In genomic region chr19:6979001-6979479, GRCm38 (mm10) we compare ENCODE assay signal across 8 mouse cellular contexts. TPM values are rescaled to one million over a fixed set of nuclear protein-coding genes. Genes with fewer than 3 reads are reported as not detected.
DNase-seq lines count a peak whose midpoint lies in the region; ATAC-seq lines count a peak whose summit lies in the region.

No protein-coding gene starts in this region.

- peak overlapping the region; percentile 73 for H3K9ac ChIP-seq in forebrain, embryonic 13.5 days
- H3K9ac ChIP-seq in kidney, embryonic 16.5 days (replicated peaks; ENCODE audit: low read length), result peak overlapping the region; percentile 74

- no peak for ATAC-seq in forebrain, embryonic 13.5 days
- ATAC-seq in kidney, embryonic 16.5 days (ENCODE audit: low FRiP score, low TSS enrichment), result no peak

- peak; percentile 46 to 50 for DNase-seq in adrenal gland, adult 18-20 months (ENCODE audit: low spot score in 2 of 2)
- DNase-seq in adrenal gland, postnatal 4 days (ENCODE audit: low spot score in 2 of 2), result no peak
- DNase-seq in right cerebral cortex, adult 18-20 months, result peak; percentile 59
- DNase-seq in right cerebral cortex, postnatal 4 days, result no peak
- peak; percentile 30 for DNase-seq in midbrain, embryonic 10.5 days (ENCODE audit: low spot score)
- DNase-seq in thymus, postnatal 4 days, result peak; percentile 69

- no peaks in the 10 kb centered on the region for H3K9me3 ChIP-seq in forebrain, embryonic 13.5 days (replicated peaks)
- H3K9me3 ChIP-seq in kidney, embryonic 16.5 days (ENCODE audit: low read length), result no peaks in the 10 kb centered on the region
- H3K9me3 ChIP-seq in midbrain, embryonic 10.5 days (replicated peaks), result no peaks in the 10 kb centered on the region

- H3K27ac ChIP-seq in forebrain, embryonic 13.5 days, result peak overlapping the region; percentile 86
- H3K27ac ChIP-seq in kidney, embryonic 16.5 days (ENCODE audit: low read length), result peak overlapping the region; percentile 85
- peak overlapping the region; percentile 97 for H3K27ac ChIP-seq in midbrain, embryonic 10.5 days (replicated peaks)

- H3K36me3 ChIP-seq in forebrain, embryonic 13.5 days (ENCODE audit: poor library complexity, severe bottlenecking), result peaks cover 32% of the 10 kb centered on the region
- peaks cover 22% of the 10 kb centered on the region for H3K36me3 ChIP-seq in kidney, embryonic 16.5 days (ENCODE audit: insufficient read depth, low read length)
- H3K36me3 ChIP-seq in midbrain, embryonic 10.5 days, result peaks cover 49% of the 10 kb centered on the region

- peak overlapping the region; percentile 91 for H3K4me2 ChIP-seq in forebrain, embryonic 13.5 days
- peak overlapping the region; percentile 84 for H3K4me2 ChIP-seq in kidney, embryonic 16.5 days (replicated peaks; ENCODE audit: low read depth, low read length)

- peak overlapping the region; percentile 52 for H3K4me3 ChIP-seq in forebrain, embryonic 13.5 days
- H3K4me3 ChIP-seq in kidney, embryonic 16.5 days (ENCODE audit: low read length), result peak overlapping the region; percentile 72
- H3K4me3 ChIP-seq in midbrain, embryonic 10.5 days, result peak overlapping the region; percentile 66

- peaks cover 44% of the 10 kb centered on the region for H3K4me1 ChIP-seq in forebrain, embryonic 13.5 days
- H3K4me1 ChIP-seq in kidney, embryonic 16.5 days (ENCODE audit: insufficient read depth, low read length), result peaks cover 41% of the 10 kb centered on the region
- peaks cover 59% of the 10 kb centered on the region for H3K4me1 ChIP-seq in midbrain, embryonic 10.5 days

- H3K27me3 ChIP-seq in forebrain, embryonic 13.5 days, result no peaks in the 10 kb centered on the region
- H3K27me3 ChIP-seq in kidney, embryonic 16.5 days (ENCODE audit: insufficient read depth, low read length), result no peaks in the 10 kb centered on the region
- no peaks in the 10 kb centered on the region for H3K27me3 ChIP-seq in midbrain, embryonic 10.5 days (ENCODE audit: low read depth, poor library complexity, severe bottlenecking)

- WGBS in forebrain, embryonic 13.5 days, result 10% methylated on average over 11 of the region's 11 CpGs
- WGBS in kidney, embryonic 16.5 days, result 6% methylated on average over 10 of the region's 11 CpGs
- WGBS in midbrain, embryonic 10.5 days, result 15% methylated on average over 11 of the region's 11 CpGs

RNA-seq across cellular contexts. Expression of gene Fkbp2, which starts 1.3 kb away (rescaled TPM):
- total RNA-seq in adrenal gland, adult 18-20 months (2021), result 100 to 1,000 TPM in 1 of 2 experiments, 10 to 100 TPM in 1; 86.9 to 104 TPM
- total RNA-seq in adrenal gland, postnatal 4 days (2021), result 10 to 100 TPM; 61.6 to 66.4 TPM
- 86.9 and 97.9 TPM in 2 replicates for polyA plus RNA-seq in forebrain, embryonic 13.5 days (2015; fragmentation: Nextera tagmentation; extraction: Ambion mirVana)
- 139 and 150 TPM in 2 replicates for polyA plus RNA-seq in kidney, embryonic 16.5 days (2015; fragmentation: Nextera tagmentation; extraction: Ambion mirVana)
- 115 and 127 TPM in 2 replicates for polyA plus RNA-seq in midbrain, embryonic 10.5 days (2016; fragmentation: Nextera tagmentation; extraction: Ambion mirVana)

RNA-seq across cellular contexts. Expression of gene Plcb3, which starts 2.8 kb away (rescaled TPM):
- total RNA-seq in adrenal gland, adult 18-20 months (2021), result 10 to 100 TPM; 34.1 to 43.9 TPM
- total RNA-seq in adrenal gland, postnatal 4 days (2021), result 10 to 100 TPM; 63.7 to 66.2 TPM
- 11.0 TPM in 2 replicates for polyA plus RNA-seq in forebrain, embryonic 13.5 days (2015; fragmentation: Nextera tagmentation; extraction: Ambion mirVana)
- 44.1 and 48.8 TPM in 2 replicates for polyA plus RNA-seq in kidney, embryonic 16.5 days (2015; fragmentation: Nextera tagmentation; extraction: Ambion mirVana)
- 22.4 and 23.7 TPM in 2 replicates for polyA plus RNA-seq in midbrain, embryonic 10.5 days (2016; fragmentation: Nextera tagmentation; extraction: Ambion mirVana)

RNA-seq across cellular contexts. Expression of gene Ppp1r14b, which starts 4.3 kb away (rescaled TPM):
- 100 to 1,000 TPM; 160 to 199 TPM for total RNA-seq in adrenal gland, adult 18-20 months (2021)
- total RNA-seq in adrenal gland, postnatal 4 days (2021), result 100 to 1,000 TPM; 292 to 312 TPM
- polyA plus RNA-seq in forebrain, embryonic 13.5 days (2015; fragmentation: Nextera tagmentation; extraction: Ambion mirVana), result 106 and 139 TPM in 2 replicates
- polyA plus RNA-seq in kidney, embryonic 16.5 days (2015; fragmentation: Nextera tagmentation; extraction: Ambion mirVana), result 51.5 and 53.8 TPM in 2 replicates
- polyA plus RNA-seq in midbrain, embryonic 10.5 days (2016; fragmentation: Nextera tagmentation; extraction: Ambion mirVana), result 90.8 and 116 TPM in 2 replicates

RNA-seq across cellular contexts. Expression of gene Vegfb, which starts 8.4 kb away (rescaled TPM):
- 100 to 1,000 TPM in 1 of 2 experiments, 10 to 100 TPM in 1; 84.3 to 164 TPM for total RNA-seq in adrenal gland, adult 18-20 months (2021)
- 10 to 100 TPM; 88.6 to 89.2 TPM for total RNA-seq in adrenal gland, postnatal 4 days (2021)
- 33.4 and 34.6 TPM in 2 replicates for polyA plus RNA-seq in forebrain, embryonic 13.5 days (2015; fragmentation: Nextera tagmentation; extraction: Ambion mirVana)
- polyA plus RNA-seq in kidney, embryonic 16.5 days (2015; fragmentation: Nextera tagmentation; extraction: Ambion mirVana), result 25.1 and 37.3 TPM in 2 replicates
- polyA plus RNA-seq in midbrain, embryonic 10.5 days (2016; fragmentation: Nextera tagmentation; extraction: Ambion mirVana), result 35.2 and 40.8 TPM in 2 replicates

RNA-seq across cellular contexts. Expression of gene Dnajc4, which starts 13.3 kb away (rescaled TPM):
- total RNA-seq in adrenal gland, adult 18-20 months (2021), result 10 to 100 TPM; 43.4 to 50.0 TPM
- 10 to 100 TPM; 35.3 to 37.6 TPM for total RNA-seq in adrenal gland, postnatal 4 days (2021)
- 19.1 and 19.8 TPM in 2 replicates for polyA plus RNA-seq in forebrain, embryonic 13.5 days (2015; fragmentation: Nextera tagmentation; extraction: Ambion mirVana)
- polyA plus RNA-seq in kidney, embryonic 16.5 days (2015; fragmentation: Nextera tagmentation; extraction: Ambion mirVana), result 26.8 and 27.3 TPM in 2 replicates
- 20.8 and 23.1 TPM in 2 replicates for polyA plus RNA-seq in midbrain, embryonic 10.5 days (2016; fragmentation: Nextera tagmentation; extraction: Ambion mirVana)

Comparison
In these comparisons a context has a peak if more than half of its experiments do, and no peak if none do; other contexts are left out.
1. DNase-seq: peak in adrenal gland, adult 18-20 months (2 of 2), right cerebral cortex, adult 18-20 months (single experiment), midbrain, embryonic 10.5 days (single experiment) and thymus, postnatal 4 days (single experiment); none in adrenal gland, postnatal 4 days (0 of 2) and right cerebral cortex, postnatal 4 days (single experiment).
2. Peak in every context shown above with its lines, with median percentiles within 50 percentile points of each other: H3K27ac ChIP-seq and H3K4me3 ChIP-seq.